Mouse (Mus musculus): ENCODE results near the gene Hap1.

- no peak for TF ChIP-seq POLR2AphosphoS2 (IDR thresholded peaks at IDR 0.05; ENCODE audit: low read length)
- no peak for TF ChIP-seq NELFE (IDR thresholded peaks at IDR 0.05; ENCODE audit: low read depth, low read length)
- TF ChIP-seq MAX (IDR thresholded peaks at IDR 0.05; ENCODE audit: low read length), result no peak
- no peak for TF ChIP-seq USF2 (IDR thresholded peaks at IDR 0.05; ENCODE audit: borderline replicate concordance in 1 of 2, insufficient read depth in 1 of 2, low read depth in 1 of 2, low read length in 2 of 2)
- TF ChIP-seq HCFC1 (IDR thresholded peaks at IDR 0.05; ENCODE audit: low read depth, low read length), result no peak
- TF ChIP-seq CTCF (IDR thresholded peaks at IDR 0.05 in 2 of 3, conservative IDR thresholded peaks at IDR 0.05 in 1 of 3; ENCODE audit: control insufficient read depth in 1 of 3, insufficient read depth in 1 of 3, low read depth in 2 of 3, low read length in 3 of 3, poor library complexity in 1 of 3, severe bottlenecking in 1 of 3), result peak; percentile 58 to 80 (median 63)
- no peak for TF ChIP-seq MEF2A (IDR thresholded peaks at IDR 0.05; ENCODE audit: extremely low read depth, insufficient replicate concordance, low read depth, low read length, poor library complexity, severe bottlenecking)
- no peak for TF ChIP-seq EP300 (IDR thresholded peaks at IDR 0.05; ENCODE audit: low read depth in 1 of 2, low read length in 2 of 2)
- no peak for TF ChIP-seq MXI1 (IDR thresholded peaks at IDR 0.05; ENCODE audit: low read depth, low read length)
- TF ChIP-seq MAFK (IDR thresholded peaks at IDR 0.05; ENCODE audit: borderline replicate concordance, low read depth, low read length), result no peak
Measured at GRCm38 (mm10) chr11:100297801-100298200, 58.1 kb downstream of the Hap1 start.
